Mouse (Mus musculus): ENCODE measurements around the gene Gemin6. TPM values are rescaled to one million over a fixed set of nuclear protein-coding genes. Genes with fewer than 3 reads are reported as not detected.
"Not testable (repeated sequence)": the region's sequence is repeated elsewhere in the genome, so short reads cannot be mapped to it uniquely, and the experiment has no call there.

Gene Gemin6
- total and polyA plus RNA-seq, 3 experiments: 2.3 to 4.4 (median 3.6) TPM

- TF ChIP-seq CTCF (IDR thresholded peaks at IDR 0.05): no peak
- TF ChIP-seq POLR2A (IDR thresholded peaks at IDR 0.05; ENCODE audit: insufficient read depth, low read depth, low read length): no peak
- TF ChIP-seq EP300 (IDR thresholded peaks at IDR 0.05; ENCODE audit: insufficient read depth, low read depth, low read length): no peak
- Histone ChIP-seq H3K4me3 (no peak overlapping the region), H3K4me1 (ENCODE audit: control insufficient read depth, insufficient read depth, low read length) (peaks cover 17% of the 10 kb centered on the region), H3K79me2 (replicated peaks; ENCODE audit: control insufficient read depth, insufficient read depth, low read length) (no peaks in the 10 kb centered on the region), H3K27me3 (ENCODE audit: control insufficient read depth, insufficient read depth, low read length) (no peaks in the 10 kb centered on the region), H3K36me3 (ENCODE audit: control insufficient read depth, insufficient read depth, low read length) (peaks cover 15% of the 10 kb centered on the region), H3K27ac (peak overlapping the region; percentile 85), H3K9ac (ENCODE audit: low read depth, low read length) (no peak overlapping the region)
- WGBS: 91% methylated on average over 5 of the region's 5 CpGs
- intact Hi-C loops (cut with DNase I): no loop called here
- DNase-seq: no peak
Observed at GRCm38 (mm10) chr17:80254421-80254820, 30.2 kb downstream of the Gemin6 start.

- DNase-seq: peak; percentile 75 to 86
- intact Hi-C loops (cut with DNase I): no loop called here
Observed at GRCm38 (mm10) chr17:80255208-80255607, 31.0 kb downstream of the Gemin6 start.

GRCm38 (mm10) chr17:80267065-80267464 is 42.8 kb downstream of the Gemin6 start:
- Histone ChIP-seq H3K79me2 (replicated peaks; ENCODE audit: control insufficient read depth, insufficient read depth, low read length) (no peaks in the 10 kb centered on the region), H3K4me1 (ENCODE audit: control insufficient read depth, insufficient read depth, low read length) (no peaks in the 10 kb centered on the region), H3K4me3 (no peak overlapping the region), H3K9ac (ENCODE audit: low read depth, low read length) (no peak overlapping the region), H3K27me3 (ENCODE audit: control insufficient read depth, insufficient read depth, low read length) (no peaks in the 10 kb centered on the region), H3K36me3 (ENCODE audit: control insufficient read depth, insufficient read depth, low read length) (no peaks in the 10 kb centered on the region; the same call in 1 of the 2 replicates), H3K27ac (no peak overlapping the region)
- WGBS: 92% methylated on average over 4 of the region's 4 CpGs
- intact Hi-C loops (cut with DNase I): no loop called here
- TF ChIP-seq POLR2A (IDR thresholded peaks at IDR 0.05; ENCODE audit: insufficient read depth, low read depth, low read length) (no peak), CTCF (IDR thresholded peaks at IDR 0.05) (no peak), EP300 (IDR thresholded peaks at IDR 0.05; ENCODE audit: insufficient read depth, low read depth, low read length) (no peak)
- no peak for DNase-seq

More at GRCm38 (mm10) chr17:80255208-80255607, 31.0 kb downstream of the Gemin6 start:
- H3K79me2 ChIP-seq (replicated peaks; ENCODE audit: control insufficient read depth, insufficient read depth, low read length): no peaks in the 10 kb centered on the region
- 18% methylated on average over 13 of the region's 13 CpGs for WGBS
- TF ChIP-seq CTCF (IDR thresholded peaks at IDR 0.05): no peak
- TF ChIP-seq EP300 (IDR thresholded peaks at IDR 0.05; ENCODE audit: insufficient read depth, low read depth, low read length): peak; percentile 94
- TF ChIP-seq POLR2A (IDR thresholded peaks at IDR 0.05; ENCODE audit: insufficient read depth, low read depth, low read length): peak; percentile 48
- H3K27ac ChIP-seq: peak overlapping the region; percentile 85
- peaks cover 15% of the 10 kb centered on the region for H3K36me3 ChIP-seq (ENCODE audit: control insufficient read depth, insufficient read depth, low read length)
- peak overlapping the region; percentile 13; the same call in 1 of the 2 replicates for H3K4me3 ChIP-seq
- no peaks in the 10 kb centered on the region for H3K27me3 ChIP-seq (ENCODE audit: control insufficient read depth, insufficient read depth, low read length)
- H3K4me1 ChIP-seq (ENCODE audit: control insufficient read depth, insufficient read depth, low read length): peaks cover 17% of the 10 kb centered on the region
- H3K9ac ChIP-seq (ENCODE audit: low read depth, low read length): peak overlapping the region; percentile 49; the same call in 1 of the 2 replicates

GRCm38 (mm10) chr17:80268151-80268550 is 43.9 kb downstream of the Gemin6 start:
- no peak for DNase-seq
- Histone ChIP-seq H3K36me3 (ENCODE audit: control insufficient read depth, insufficient read depth, low read length) (no peaks in the 10 kb centered on the region; the same call in 1 of the 2 replicates), H3K4me1 (ENCODE audit: control insufficient read depth, insufficient read depth, low read length) (no peaks in the 10 kb centered on the region), H3K4me3 (no peak overlapping the region), H3K27me3 (ENCODE audit: control insufficient read depth, insufficient read depth, low read length) (no peaks in the 10 kb centered on the region), H3K79me2 (replicated peaks; ENCODE audit: control insufficient read depth, insufficient read depth, low read length) (no peaks in the 10 kb centered on the region), H3K9ac (ENCODE audit: low read depth, low read length) (no peak overlapping the region), H3K27ac (no peak overlapping the region)
- intact Hi-C loops (cut with DNase I): no loop called here
- TF ChIP-seq POLR2A (IDR thresholded peaks at IDR 0.05; ENCODE audit: insufficient read depth, low read depth, low read length) (no peak), EP300 (IDR thresholded peaks at IDR 0.05; ENCODE audit: insufficient read depth, low read depth, low read length) (no peak), CTCF (IDR thresholded peaks at IDR 0.05) (no peak)
- WGBS: 94% methylated on average over 3 of the region's 3 CpGs

- H3K4me1 ChIP-seq (ENCODE audit: control insufficient read depth, insufficient read depth, low read length); H3K79me2 ChIP-seq (replicated peaks; ENCODE audit: control insufficient read depth, insufficient read depth, low read length); H3K27me3 ChIP-seq (ENCODE audit: control insufficient read depth, insufficient read depth, low read length); DNase-seq; H3K4me3 ChIP-seq; H3K27ac ChIP-seq; H3K36me3 ChIP-seq (ENCODE audit: control insufficient read depth, insufficient read depth, low read length); intact Hi-C loops (cut with DNase I); H3K9ac ChIP-seq (ENCODE audit: low read depth, low read length): not testable (repeated sequence)
- WGBS: 95% methylated on average over 7 of the region's 7 CpGs
Observed at GRCm38 (mm10) chr17:80270622-80271021, 46.4 kb downstream of the Gemin6 start.

Other genes starting within 250 kb of the Gemin6 start
- 10 to 100 TPM; 19.9 to 23.7 TPM for gene Hnrnpll, start 162.1 kb upstream of the Gemin6 start, total RNA-seq (2021)
- gene Hnrnpll, start 162.1 kb upstream of the Gemin6 start, polyA plus RNA-seq (2012; rRNA removed): 7.5 and 14.2 TPM in 2 replicates
- gene Galm, start 97.0 kb upstream of the Gemin6 start, total RNA-seq (2021): 10 to 100 TPM; 17.9 to 19.8 TPM
- gene Galm, start 97.0 kb upstream of the Gemin6 start, polyA plus RNA-seq (2012; rRNA removed): 19.6 and 44.5 TPM in 2 replicates
- gene Srsf7, start 17.1 kb upstream of the Gemin6 start, total RNA-seq (2021): 10 to 100 TPM; 38.5 to 44.5 TPM
- 27.4 and 49.5 TPM in 2 replicates for gene Srsf7, start 17.1 kb upstream of the Gemin6 start, polyA plus RNA-seq (2012; rRNA removed)
- under 1 TPM in 1 of 2 experiments, not detected in 1; 0.10 TPM for gene Ttc39d, start 17.0 kb upstream of the Gemin6 start, total RNA-seq (2021)
- 0.18 TPM in 2 replicates for gene Ttc39d, start 17.0 kb upstream of the Gemin6 start, polyA plus RNA-seq (2012; rRNA removed)
- gene Morn2, start 65.8 kb downstream of the Gemin6 start, total RNA-seq (2021): 10 to 100 TPM; 15.4 to 15.6 TPM
- gene Morn2, start 65.8 kb downstream of the Gemin6 start, polyA plus RNA-seq (2012; rRNA removed): 9.1 and 9.5 TPM in 2 replicates
- gene Dhx57, start 66.0 kb downstream of the Gemin6 start, total RNA-seq (2021): 1 to 10 TPM; 5.4 to 6.0 TPM
- gene Dhx57, start 66.0 kb downstream of the Gemin6 start, polyA plus RNA-seq (2012; rRNA removed): 3.9 and 6.9 TPM in 2 replicates
- under 1 TPM in 1 of 2 experiments, not detected in 1; 0.18 TPM for gene Arhgef33, start 83.0 kb downstream of the Gemin6 start, total RNA-seq (2021)
- gene Arhgef33, start 83.0 kb downstream of the Gemin6 start, polyA plus RNA-seq (2012; rRNA removed): 0.06 TPM in 1 of 2 replicates, not detected in the other
- gene Gm10190, start 149.1 kb downstream of the Gemin6 start, total RNA-seq (2021): not detected
- not detected in 2 replicates for gene Gm10190, start 149.1 kb downstream of the Gemin6 start, polyA plus RNA-seq (2012; rRNA removed)